Mouse (Mus musculus) thymus, adult 18-20 months (tissue): ENCODE measurements around the gene Camk2b.
"Not testable (repeated sequence)": the region's sequence is repeated elsewhere in the genome, so short reads cannot be mapped to it uniquely, and the experiment has no call there.

ENCODE experiments used
- DNase-seq, 2 experiments: peaks; one replicate each; pipeline ENCODE4 v3.0.0; 2022; ENCODE audit warnings: mixed read lengths in 2 of 2

Gene Camk2b

GRCm38 (mm10) chr11:6066176-6066575 is at the start of gene Camk2b:
Gene Camk2b, minus strand, starts transcription at chr11:6066362.
- no peak for DNase-seq

GRCm38 (mm10) chr11:6111734-6112484 is 45.7 kb upstream of the Camk2b start:
- no peak for DNase-seq

GRCm38 (mm10) chr11:6109990-6110389 is 43.8 kb upstream of the Camk2b start:
- DNase-seq, result no peak

DNA sequence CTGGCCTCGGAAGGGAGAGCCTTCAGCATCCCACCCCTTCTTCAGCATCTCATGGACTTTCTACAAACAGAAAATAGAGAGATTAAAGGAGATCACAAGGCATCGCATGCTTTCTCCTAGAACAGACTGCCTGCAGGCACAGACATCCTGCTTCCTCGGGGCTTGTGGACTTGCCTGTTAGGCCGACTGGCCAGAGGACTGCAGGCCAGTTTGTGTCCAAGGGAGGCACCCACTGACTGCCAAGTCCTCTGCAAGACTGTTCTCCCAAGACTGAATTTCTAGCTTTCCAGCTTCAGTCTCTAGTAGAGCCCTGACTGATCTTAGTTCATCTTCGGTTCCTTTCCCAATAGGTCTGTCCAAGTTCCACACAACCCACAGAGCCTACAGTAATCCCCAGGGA is 42.1 kb upstream of the Camk2b start:
- no peak for DNase-seq

GRCm38 (mm10) chr11:6107722-6108121 is 41.6 kb upstream of the Camk2b start:
- DNase-seq, result peak; percentile 30 to 51

- no peak for DNase-seq
Observed at GRCm38 (mm10) chr11:6104734-6105133, 38.6 kb upstream of the Camk2b start.

DNA sequence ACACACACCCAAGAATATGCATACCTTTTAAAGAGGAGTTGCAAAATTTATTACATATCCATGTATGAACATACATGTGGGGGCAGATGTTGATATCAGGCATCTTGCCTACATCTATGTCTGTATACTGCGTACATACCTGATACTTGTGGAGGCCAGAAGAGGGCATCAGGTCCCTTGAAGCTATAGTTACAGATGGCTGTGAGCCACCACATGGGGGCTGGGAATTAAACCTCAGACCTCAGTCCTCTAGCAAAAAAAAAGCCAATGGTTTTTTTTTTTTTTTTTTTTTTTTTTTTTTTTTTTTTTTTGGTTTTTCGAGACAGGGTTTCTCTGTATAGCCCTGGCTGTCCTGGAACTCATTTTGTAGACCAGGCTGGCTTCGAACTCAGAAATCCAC is 30.5 kb upstream of the Camk2b start:
- DNase-seq, result not testable (repeated sequence)

DNA sequence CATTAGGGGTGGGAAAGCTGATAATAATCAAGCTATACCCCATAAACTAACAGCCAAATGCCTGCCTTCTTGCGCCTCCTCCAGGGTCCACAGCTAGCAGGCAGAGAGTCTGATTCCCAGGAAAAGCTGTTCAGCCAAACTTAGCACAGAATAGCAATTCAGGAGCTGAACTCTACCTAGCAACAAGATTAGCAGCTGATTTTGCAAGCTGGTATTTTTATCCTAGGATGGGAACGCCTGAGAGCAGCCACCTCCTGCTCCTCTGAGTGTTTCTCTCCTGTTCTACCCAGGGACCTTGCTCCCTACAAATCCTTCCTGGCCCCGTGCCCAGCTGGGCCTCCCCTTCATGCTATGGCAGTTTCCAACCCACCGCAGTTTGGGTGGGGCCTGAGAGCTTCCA is 20.8 kb upstream of the Camk2b start:
- DNase-seq, result no peak

- DNase-seq, result no peak
Observed at GRCm38 (mm10) chr11:6078737-6079136, 12.6 kb upstream of the Camk2b start.

DNA sequence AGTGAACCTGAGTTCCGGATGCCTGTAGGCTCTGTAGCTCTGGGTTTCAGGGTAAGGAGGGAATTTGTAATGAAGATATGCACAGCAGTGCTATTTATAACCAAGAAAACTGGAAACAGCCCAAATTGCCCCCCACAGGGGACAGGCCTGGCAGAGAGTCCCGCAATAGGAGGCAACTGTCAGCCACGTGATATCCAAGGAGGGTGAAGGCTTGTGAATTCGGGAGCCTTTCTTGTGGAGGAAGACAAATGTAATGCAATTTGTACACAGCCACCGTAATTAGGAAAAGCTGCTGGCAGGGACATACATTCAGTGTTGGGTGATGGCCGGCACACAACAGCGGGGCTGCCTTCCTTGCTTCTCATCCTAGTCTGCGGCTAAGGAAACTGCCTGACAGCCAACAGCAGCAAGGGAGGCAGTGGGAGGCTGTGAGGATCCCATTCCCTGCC is 9.5 kb upstream of the Camk2b start:
- DNase-seq, result no peak

- DNase-seq, result no peak
Observed at GRCm38 (mm10) chr11:6068181-6068957, 2.2 kb upstream of the Camk2b start.

DNA sequence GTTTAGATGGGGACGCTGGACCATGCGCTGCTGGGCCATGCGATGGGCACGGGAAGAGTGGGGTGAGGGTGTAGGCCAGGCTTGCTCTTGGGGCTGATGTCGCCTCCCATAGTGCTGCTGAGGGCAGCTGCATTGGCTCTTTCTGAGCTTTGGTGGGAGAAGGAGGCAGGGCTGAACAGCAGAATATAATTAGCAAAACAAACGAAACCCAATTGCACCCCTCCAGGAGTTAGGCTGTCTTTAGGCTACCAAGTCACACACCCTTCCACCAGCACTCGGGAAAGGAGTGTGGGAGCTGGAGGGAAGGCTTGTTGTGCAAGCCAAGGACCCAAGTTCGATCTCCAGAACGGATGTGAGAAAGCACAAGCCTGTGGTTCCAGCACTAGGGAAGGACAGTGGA is 998 bp upstream of the Camk2b start:
- no peak for DNase-seq

DNA sequence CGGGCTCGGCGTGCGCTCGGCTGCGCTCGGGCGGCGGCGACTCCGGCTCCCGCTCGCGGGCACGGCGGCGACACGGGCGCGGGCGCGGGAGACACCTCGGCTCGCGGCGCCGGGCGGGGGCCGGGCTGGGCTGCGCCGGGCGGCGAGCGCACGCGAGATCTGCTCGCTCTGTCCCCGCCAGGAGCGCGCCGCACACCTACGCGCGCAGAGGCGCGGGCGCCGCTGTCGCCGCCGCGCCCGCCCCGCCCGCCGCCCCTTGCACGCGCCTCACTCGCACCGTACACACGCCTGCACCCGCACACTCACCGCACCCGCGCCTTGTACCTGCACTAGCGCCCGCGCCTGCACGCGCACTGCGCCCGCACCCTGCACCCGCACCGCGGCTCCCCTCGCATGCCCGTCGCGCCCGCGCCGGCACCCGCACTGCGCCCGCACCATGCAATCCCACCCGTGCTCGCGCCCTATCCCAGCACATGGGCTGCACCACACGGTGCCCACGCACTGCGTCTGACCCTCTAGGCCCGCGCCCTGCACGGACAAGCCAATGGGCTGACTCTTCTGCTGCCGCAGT is 526 bp downstream of the Camk2b start:
- no peak for DNase-seq

GRCm38 (mm10) chr11:6065046-6065521 is 1.1 kb downstream of the Camk2b start:
- DNase-seq, result no peak

DNA sequence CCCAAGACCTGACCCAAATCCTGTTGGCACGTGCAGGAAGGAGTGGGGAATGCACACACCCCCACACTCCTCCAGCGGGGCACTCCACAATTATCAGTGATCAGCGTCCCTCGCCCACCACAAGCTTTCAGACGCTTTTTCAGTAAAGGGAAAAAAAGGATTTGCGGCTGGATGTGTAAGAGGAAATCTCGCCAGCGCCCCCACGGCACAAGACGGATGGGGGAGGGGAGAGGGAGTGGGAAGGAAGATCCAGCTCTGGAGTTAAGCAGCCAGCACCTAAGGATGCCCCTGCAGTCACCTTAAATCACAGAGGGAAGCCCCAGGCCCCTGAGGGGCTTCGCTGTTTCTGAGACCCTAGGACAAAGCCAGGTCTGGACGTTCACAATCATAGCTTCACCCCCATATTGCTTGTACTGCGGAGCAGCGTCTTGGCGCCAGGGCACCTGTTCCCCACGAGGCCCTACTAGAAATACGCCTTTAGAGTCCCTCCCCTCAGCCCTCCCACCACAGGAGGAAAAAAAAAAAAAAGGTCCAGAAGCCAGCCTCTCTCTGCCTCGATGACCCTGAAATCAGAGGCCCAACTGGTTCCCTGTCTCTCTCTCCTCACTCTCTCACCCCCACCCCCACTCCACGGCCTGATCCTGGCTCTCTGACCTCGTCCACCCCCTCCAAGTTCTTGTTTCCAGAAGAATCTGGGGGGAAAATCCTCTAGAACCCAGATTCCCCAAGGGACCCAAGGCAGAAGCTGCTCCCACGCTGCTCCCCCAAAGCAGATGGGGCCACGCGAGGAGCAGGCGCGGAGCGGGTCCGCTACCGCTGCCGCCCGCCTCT is 1.7 kb downstream of the Camk2b start:
- no peak for DNase-seq

DNA sequence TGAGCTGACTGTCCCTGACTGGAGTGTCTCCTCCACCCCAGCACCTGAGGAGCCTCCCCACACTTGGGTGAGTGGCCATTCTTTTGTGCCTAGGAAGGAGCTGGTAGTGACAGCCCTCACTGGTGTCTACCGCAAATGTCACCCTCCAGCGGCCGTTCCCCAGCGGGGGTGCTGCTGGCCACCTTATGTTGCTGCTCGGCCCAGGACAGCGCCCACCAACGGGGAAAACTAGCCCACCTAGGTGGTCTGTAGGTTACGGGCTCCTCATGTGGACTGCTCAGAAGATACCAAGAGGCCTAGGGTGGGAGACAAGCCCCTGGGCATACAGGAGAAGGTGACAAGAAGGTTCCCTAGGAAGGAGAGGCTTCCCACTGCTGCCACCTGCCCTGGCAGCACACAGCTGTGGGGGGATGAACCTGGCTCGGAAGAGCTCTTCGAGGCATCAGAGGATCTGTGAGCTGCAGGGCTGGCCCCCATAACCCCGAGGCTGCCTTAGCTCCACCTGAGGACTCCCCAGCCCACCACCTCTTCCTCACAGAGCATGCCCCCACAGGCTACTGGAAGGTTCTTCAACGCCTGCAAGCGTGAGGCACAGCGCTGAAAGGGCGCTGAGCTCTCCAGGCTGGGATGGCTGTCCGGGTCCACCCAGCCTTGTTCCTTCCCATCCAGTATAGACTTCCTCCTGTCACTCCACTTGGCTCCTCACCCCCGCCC is 2.5 kb downstream of the Camk2b start:
- DNase-seq, result no peak

DNA sequence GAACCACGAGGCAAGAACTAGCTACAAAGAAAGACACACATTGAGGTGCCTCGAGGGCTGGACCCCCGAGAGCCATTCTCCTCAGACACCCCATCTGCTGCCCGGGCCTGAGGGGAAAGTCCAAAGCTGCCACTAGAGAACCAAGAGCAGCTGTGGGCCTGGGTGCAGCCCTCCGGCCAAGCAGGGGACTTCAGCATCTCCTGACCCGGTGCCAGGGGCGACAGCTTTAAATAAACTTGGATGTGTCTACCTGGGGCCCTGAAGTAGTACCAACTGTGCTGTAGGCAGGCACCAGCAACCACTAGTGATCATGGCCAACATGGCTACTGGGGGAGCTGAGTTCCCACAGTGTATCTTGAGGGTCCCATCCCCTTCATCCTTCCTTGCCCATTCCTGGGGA is 3.1 kb downstream of the Camk2b start:
- no peak for DNase-seq

- no peak for DNase-seq
Observed at GRCm38 (mm10) chr11:6062329-6062728, 3.8 kb downstream of the Camk2b start.

DNA sequence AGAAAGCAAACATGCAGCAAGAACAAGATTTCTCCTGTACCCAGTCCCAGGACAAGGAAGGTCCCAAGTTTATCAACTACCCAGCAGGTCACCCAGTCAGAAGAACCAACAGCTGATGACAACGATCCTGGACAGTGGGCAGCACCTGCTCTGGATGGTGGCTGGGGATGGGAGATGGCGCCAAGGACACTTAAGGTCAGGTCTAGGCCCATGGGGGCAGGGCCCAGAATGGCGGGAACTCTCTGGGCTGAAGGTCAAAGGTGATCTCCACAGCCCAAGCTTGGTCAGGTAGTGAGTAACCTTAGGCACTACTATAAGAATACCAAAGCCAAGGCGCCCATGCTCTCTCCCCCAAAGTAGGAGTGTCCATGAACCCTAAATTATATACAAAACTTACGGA is 4.3 kb downstream of the Camk2b start:
- no peak for DNase-seq

DNA sequence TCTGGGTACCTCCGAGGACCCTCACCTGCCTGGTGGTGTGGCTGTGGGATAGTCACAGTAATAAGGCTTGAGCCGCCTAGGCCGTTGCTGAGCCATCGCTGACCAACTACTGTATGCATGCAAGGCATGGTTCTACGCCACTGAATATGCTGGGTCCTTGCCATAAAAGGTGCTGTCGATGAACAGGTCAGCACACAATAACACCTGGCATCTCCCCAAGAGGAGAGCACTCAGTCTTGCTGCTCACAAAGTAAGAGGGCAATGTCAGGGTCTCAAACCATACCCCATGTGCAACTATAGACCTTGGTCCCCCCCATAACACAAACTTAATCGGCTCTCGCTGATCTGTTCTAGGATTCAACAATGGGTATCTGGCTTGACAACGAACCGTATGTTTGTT is 7.0 kb downstream of the Camk2b start:
- DNase-seq, result no peak

GRCm38 (mm10) chr11:6053386-6053785 is 12.8 kb downstream of the Camk2b start:
- no peak for DNase-seq

DNA sequence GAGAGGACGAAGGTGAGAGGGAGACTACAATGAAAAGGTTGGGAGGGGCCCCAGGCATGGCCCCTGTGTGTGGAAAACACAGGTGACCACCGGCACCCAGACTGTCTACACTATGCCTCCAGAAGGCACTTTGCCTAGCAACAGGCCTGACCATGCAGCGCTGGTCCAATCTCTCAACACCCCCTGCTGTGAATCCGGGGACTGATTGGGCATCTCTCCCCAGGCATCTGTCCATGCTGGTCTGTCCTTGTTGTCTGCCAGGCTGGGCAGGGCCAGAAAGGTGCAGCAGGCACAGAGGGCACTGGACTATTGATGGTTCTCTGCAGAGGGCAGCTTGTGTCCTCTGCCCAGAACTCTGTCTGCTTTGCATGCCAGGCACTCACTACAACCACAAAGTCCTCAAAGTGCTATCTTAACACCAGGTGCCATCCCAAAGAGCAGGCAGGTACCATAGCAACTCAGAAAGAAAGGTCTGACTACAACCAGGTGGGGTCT is 16.0 kb downstream of the Camk2b start:
- no peak for DNase-seq
